Mouse (Mus musculus): ENCODE results near the gene Cox4i2. TPM values are rescaled to one million over a fixed set of nuclear protein-coding genes. Genes with fewer than 3 reads are reported as not detected.

Gene Cox4i2
- polyA plus RNA-seq, 1 experiment from 2014 or later, result 1.1 TPM

DNA sequence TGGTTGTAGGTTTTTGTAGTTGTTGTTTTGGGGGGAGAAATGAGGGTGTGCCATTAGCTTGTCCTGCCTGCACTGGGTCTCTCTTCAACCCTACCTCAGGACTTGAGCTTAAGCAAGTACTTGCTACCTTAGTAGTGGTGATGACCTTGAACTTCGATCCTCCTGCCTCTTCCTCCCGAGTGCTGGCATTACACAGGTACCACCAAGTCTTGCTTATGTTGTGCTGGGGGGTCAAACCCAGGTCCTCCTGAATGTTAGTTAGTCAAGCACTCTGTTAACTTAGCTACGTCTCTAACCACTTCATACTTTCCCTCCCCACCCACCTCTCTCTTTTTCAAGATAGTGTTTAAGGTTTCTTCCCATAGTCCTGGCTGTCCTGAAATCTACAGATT is 29.6 kb upstream of the Cox4i2 start:
- H3K27ac ChIP-seq (replicated peaks), result no peak overlapping the region
- H3K9ac ChIP-seq, result no peak overlapping the region
- H3K9me3 ChIP-seq (replicated peaks), result no peaks in the 10 kb centered on the region
- H3K4me1 ChIP-seq (replicated peaks), result peaks cover 34% of the 10 kb centered on the region
- no peak overlapping the region for H3K4me3 ChIP-seq (replicated peaks)
- H3K36me3 ChIP-seq (replicated peaks), result no peaks in the 10 kb centered on the region
- 46% methylated on average over 3 of the region's 3 CpGs for WGBS (ENCODE audit: insufficient replicate concordance)
- H3K4me2 ChIP-seq, result peak overlapping the region; percentile 53; the same call in 1 of the 2 replicates
- peaks cover 46% of the 10 kb centered on the region for H3K27me3 ChIP-seq
- no peak for ATAC-seq (ENCODE audit: insufficient read depth)

DNA sequence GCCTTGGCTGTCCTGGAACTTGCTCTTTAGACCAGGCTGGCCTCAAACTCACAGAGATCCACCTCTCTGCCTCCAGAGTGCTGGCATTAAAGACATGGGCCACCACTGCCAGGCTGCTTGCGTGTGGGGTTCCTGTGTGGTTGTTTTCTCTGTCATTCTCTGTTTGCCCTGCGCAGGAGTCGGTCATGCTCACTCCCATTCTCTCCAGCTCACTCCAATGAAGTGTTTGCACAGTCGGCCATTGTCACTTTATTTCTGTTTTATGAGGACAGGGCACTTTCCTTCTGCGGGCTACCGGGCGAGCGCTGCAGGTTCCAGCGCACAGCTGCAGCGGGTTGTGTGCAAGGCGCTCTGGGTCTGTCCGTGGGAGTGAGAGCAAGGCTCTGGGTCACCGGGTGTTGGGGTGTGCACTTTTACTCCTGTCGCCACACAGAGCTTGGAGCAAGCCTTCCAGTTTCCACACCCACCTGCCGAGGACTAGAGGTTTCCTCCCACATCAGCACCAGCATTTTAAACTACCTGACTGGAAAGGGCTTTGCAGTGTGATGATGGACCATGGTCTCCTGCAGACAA is 28.7 kb upstream of the Cox4i2 start:
- Histone ChIP-seq H3K36me3 (replicated peaks) (no peaks in the 10 kb centered on the region), H3K4me3 (replicated peaks) (no peak overlapping the region), H3K27ac (replicated peaks) (no peak overlapping the region), H3K4me1 (replicated peaks) (peaks cover 42% of the 10 kb centered on the region), H3K9me3 (replicated peaks) (no peaks in the 10 kb centered on the region), H3K9ac (no peak overlapping the region), H3K4me2 (no peak overlapping the region), H3K27me3 (peaks cover 46% of the 10 kb centered on the region)
- no peak for ATAC-seq (ENCODE audit: insufficient read depth)
- WGBS (ENCODE audit: insufficient replicate concordance), result 69% methylated on average over 15 of the region's 15 CpGs

GRCm38 (mm10) chr2:152726213-152726612 is 27.8 kb upstream of the Cox4i2 start:
- Histone ChIP-seq H3K4me2 (no peak overlapping the region), H3K4me3 (replicated peaks) (no peak overlapping the region), H3K4me1 (replicated peaks) (peaks cover 42% of the 10 kb centered on the region), H3K36me3 (replicated peaks) (no peaks in the 10 kb centered on the region), H3K27ac (replicated peaks) (no peak overlapping the region), H3K9me3 (replicated peaks) (no peaks in the 10 kb centered on the region), H3K27me3 (peaks cover 46% of the 10 kb centered on the region), H3K9ac (no peak overlapping the region)
- 77% methylated on average over 6 of the region's 6 CpGs for WGBS (ENCODE audit: insufficient replicate concordance)
- ATAC-seq (ENCODE audit: insufficient read depth), result no peak

GRCm38 (mm10) chr2:152726751-152727335 is 27.1 kb upstream of the Cox4i2 start:
- no peak overlapping the region for H3K9ac ChIP-seq
- peak overlapping the region; percentile 29; the same call in 1 of the 2 replicates for H3K27ac ChIP-seq (replicated peaks)
- ATAC-seq (ENCODE audit: insufficient read depth), result no peak

GRCm38 (mm10) chr2:152727795-152728510 is 26.0 kb upstream of the Cox4i2 start:
- Histone ChIP-seq H3K4me2 (no peak overlapping the region), H3K36me3 (replicated peaks) (no peaks in the 10 kb centered on the region), H3K4me1 (replicated peaks) (peaks cover 42% of the 10 kb centered on the region), H3K9me3 (replicated peaks) (no peaks in the 10 kb centered on the region), H3K4me3 (replicated peaks) (no peak overlapping the region), H3K27ac (replicated peaks) (peak overlapping the region; percentile 53), H3K9ac (no peak overlapping the region), H3K27me3 (peaks cover 40% of the 10 kb centered on the region)
- WGBS (ENCODE audit: insufficient replicate concordance), result 78% methylated on average over 14 of the region's 14 CpGs
- ATAC-seq (ENCODE audit: insufficient read depth), result peak; percentile 44

More at GRCm38 (mm10) chr2:152726751-152727335, 27.1 kb upstream of the Cox4i2 start:
- Histone ChIP-seq H3K4me3 (replicated peaks) (no peak overlapping the region), H3K36me3 (replicated peaks) (no peaks in the 10 kb centered on the region), H3K27me3 (peaks cover 48% of the 10 kb centered on the region), H3K9me3 (replicated peaks) (no peaks in the 10 kb centered on the region), H3K4me2 (no peak overlapping the region), H3K4me1 (replicated peaks) (peaks cover 42% of the 10 kb centered on the region)
- 35% methylated on average over 6 of the region's 6 CpGs for WGBS (ENCODE audit: insufficient replicate concordance)

DNA sequence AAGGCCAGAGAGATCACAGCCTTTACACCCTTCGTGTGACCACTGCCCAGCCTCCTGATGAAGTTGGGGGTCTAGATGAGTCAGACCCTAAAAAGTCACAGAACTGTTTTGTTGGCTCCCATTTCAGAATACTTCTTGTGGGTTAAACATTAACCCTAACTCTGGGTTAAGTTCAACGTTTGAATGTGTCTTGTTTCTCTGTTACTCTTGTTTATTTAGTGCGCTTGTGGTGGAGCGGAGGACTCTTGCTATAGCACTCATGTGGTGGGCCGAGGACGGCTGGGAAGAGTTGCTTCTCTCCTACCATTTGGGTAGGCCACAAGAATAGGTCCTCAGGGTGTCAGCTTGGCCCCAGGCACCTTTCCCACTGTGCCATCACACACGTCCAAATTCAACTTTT is 25.4 kb upstream of the Cox4i2 start:
- WGBS (ENCODE audit: insufficient replicate concordance), result 59% methylated on average over 7 of the region's 7 CpGs
- Histone ChIP-seq H3K4me3 (replicated peaks) (no peak overlapping the region), H3K9ac (no peak overlapping the region), H3K4me1 (replicated peaks) (peaks cover 46% of the 10 kb centered on the region), H3K27ac (replicated peaks) (peak overlapping the region; percentile 53), H3K4me2 (no peak overlapping the region), H3K9me3 (replicated peaks) (no peaks in the 10 kb centered on the region), H3K36me3 (replicated peaks) (no peaks in the 10 kb centered on the region), H3K27me3 (peaks cover 34% of the 10 kb centered on the region)
- ATAC-seq (ENCODE audit: insufficient read depth), result no peak

- ATAC-seq (ENCODE audit: insufficient read depth), result peak; percentile 31
- H3K4me2 ChIP-seq, result no peak overlapping the region
- H3K9ac ChIP-seq, result no peak overlapping the region
- H3K9me3 ChIP-seq (replicated peaks), result no peaks in the 10 kb centered on the region
- 30% methylated on average over 8 of the region's 8 CpGs for WGBS (ENCODE audit: insufficient replicate concordance)
- peaks cover 46% of the 10 kb centered on the region for H3K4me1 ChIP-seq (replicated peaks)
- peak overlapping the region; percentile 36 for H3K27ac ChIP-seq (replicated peaks)
- peaks cover 34% of the 10 kb centered on the region for H3K27me3 ChIP-seq
- no peak overlapping the region for H3K4me3 ChIP-seq (replicated peaks)
- no peaks in the 10 kb centered on the region for H3K36me3 ChIP-seq (replicated peaks)
These were observed 24.8 kb upstream of the Cox4i2 start for GRCm38 (mm10) chr2:152729013-152729635.

DNA sequence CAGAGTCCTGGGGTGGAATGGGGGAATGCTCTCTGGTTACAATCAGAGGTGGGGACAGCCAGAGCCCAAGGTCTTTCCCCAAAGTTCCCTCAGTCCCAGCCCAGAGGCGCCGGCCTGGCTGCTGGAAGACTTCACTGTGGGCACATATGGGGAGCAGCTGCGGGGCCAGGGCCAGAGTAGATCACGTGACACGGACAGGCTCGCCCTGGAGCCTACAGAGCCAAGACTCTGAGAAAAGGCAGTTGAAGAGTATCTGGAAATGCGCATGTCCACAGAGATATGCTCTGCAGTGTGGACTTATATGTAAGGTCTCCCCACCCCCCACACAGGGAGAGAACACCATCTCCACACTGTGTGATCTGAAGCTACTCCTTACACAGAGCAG is 24.3 kb upstream of the Cox4i2 start:
- WGBS (ENCODE audit: insufficient replicate concordance), result 12% methylated on average over 7 of the region's 7 CpGs
- Histone ChIP-seq H3K27ac (replicated peaks) (peak overlapping the region; percentile 36; the same call in 1 of the 2 replicates), H3K4me2 (no peak overlapping the region), H3K9me3 (replicated peaks) (no peaks in the 10 kb centered on the region), H3K4me1 (replicated peaks) (peaks cover 47% of the 10 kb centered on the region), H3K9ac (no peak overlapping the region), H3K36me3 (replicated peaks) (no peaks in the 10 kb centered on the region), H3K4me3 (replicated peaks) (no peak overlapping the region), H3K27me3 (peaks cover 33% of the 10 kb centered on the region)
- peak; percentile 42 for ATAC-seq (ENCODE audit: insufficient read depth)

DNA sequence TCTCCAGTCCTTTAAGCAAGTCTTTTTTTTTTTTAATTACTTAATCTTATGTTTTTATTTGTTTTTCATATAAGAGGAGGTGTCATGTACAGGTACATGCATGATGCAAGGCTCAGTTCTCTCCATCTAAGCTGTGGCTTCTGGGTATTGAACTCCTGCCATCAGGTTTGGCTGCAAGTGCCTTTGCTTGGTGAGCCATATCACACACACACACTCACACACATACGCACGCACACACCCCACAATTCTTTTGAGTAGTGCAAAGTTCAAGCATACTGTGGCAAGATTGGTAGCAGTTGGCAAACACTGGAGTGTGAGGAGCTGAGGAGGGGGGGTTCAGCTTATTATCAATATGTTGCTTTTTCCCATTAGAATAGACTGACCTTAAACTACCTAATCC is 20.8 kb upstream of the Cox4i2 start:
- H3K9ac ChIP-seq, result no peak overlapping the region
- no peak overlapping the region for H3K27ac ChIP-seq (replicated peaks)
- H3K4me1 ChIP-seq (replicated peaks), result peaks cover 69% of the 10 kb centered on the region
- H3K27me3 ChIP-seq, result peaks cover 38% of the 10 kb centered on the region
- H3K4me3 ChIP-seq (replicated peaks), result no peak overlapping the region
- ATAC-seq (ENCODE audit: insufficient read depth), result no peak
- no peaks in the 10 kb centered on the region for H3K36me3 ChIP-seq (replicated peaks)
- 66% methylated on average over 2 of the region's 2 CpGs for WGBS (ENCODE audit: insufficient replicate concordance)
- no peak overlapping the region for H3K4me2 ChIP-seq
- no peaks in the 10 kb centered on the region for H3K9me3 ChIP-seq (replicated peaks)

DNA sequence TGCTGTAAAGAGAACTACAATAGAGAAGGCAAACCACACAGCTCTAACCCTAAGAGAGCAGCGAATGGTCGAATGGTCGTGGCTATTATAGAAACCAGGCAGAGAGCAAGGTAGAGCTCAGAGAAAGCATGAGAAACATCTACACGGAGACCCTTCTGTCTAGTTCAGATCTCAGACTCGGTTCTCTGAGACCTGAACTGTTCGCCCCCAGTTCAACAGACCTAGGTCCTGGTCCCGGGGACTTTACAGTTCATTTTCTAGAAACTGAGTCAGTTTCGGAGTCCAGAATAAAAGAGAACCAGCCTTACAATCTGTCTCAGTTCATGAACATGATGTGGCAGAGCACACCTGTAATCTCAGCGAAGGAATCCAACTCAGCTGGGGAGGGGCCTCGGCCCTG is 19.5 kb upstream of the Cox4i2 start:
- H3K9ac ChIP-seq, result no peak overlapping the region
- ATAC-seq (ENCODE audit: insufficient read depth), result no peak
- H3K9me3 ChIP-seq (replicated peaks), result no peaks in the 10 kb centered on the region
- WGBS (ENCODE audit: insufficient replicate concordance), result 20% methylated on average over 10 of the region's 10 CpGs
- peak overlapping the region; percentile 65 for H3K4me3 ChIP-seq (replicated peaks)
- peak overlapping the region; percentile 59 for H3K27ac ChIP-seq (replicated peaks)
- H3K27me3 ChIP-seq, result peaks cover 38% of the 10 kb centered on the region
- H3K36me3 ChIP-seq (replicated peaks), result no peaks in the 10 kb centered on the region
- peaks cover 70% of the 10 kb centered on the region for H3K4me1 ChIP-seq (replicated peaks)
- H3K4me2 ChIP-seq, result peak overlapping the region; percentile 92

DNA sequence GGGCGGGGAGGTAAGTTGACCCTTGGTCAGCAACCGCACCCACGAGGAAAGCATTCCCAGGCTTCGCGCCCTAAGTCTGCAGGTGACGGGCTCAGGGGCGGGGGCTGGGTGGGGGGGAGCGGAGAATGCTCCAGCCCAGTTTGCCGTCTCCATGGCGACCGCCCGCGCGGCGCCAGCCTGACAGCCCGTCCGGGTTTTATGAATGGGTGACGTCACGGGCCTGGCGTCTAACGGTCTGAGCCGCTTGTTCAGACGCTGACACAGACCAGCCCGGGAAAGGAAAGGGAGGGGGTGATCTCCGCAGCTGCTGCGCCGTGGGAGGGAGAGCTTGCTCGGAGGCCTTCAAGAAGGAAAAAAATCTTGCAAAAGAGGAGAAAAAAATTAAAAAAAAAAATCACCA is 19.0 kb upstream of the Cox4i2 start:
- WGBS (ENCODE audit: insufficient replicate concordance), result 1% methylated on average over 28 of the region's 28 CpGs
- Histone ChIP-seq H3K4me3 (replicated peaks) (peak overlapping the region; percentile 65), H3K36me3 (replicated peaks) (no peaks in the 10 kb centered on the region), H3K4me2 (peak overlapping the region; percentile 92), H3K4me1 (replicated peaks) (peaks cover 70% of the 10 kb centered on the region), H3K9ac (peak overlapping the region; percentile 35; the same call in 1 of the 2 replicates), H3K27me3 (peaks cover 38% of the 10 kb centered on the region), H3K27ac (replicated peaks) (peak overlapping the region; percentile 63), H3K9me3 (replicated peaks) (no peaks in the 10 kb centered on the region)
- ATAC-seq (ENCODE audit: insufficient read depth), result peak; percentile 13; the same call in 1 of the 2 replicates

Measured in liver, embryonic 15.5 days (tissue).